Mouse (Mus musculus) liver, adult 2 months (tissue): ENCODE data around the gene Tex19.1.

Experiments used
- CTCF ChIP-seq: fragments of 200-500 bp; IDR thresholded peaks from 2 replicates; pipeline ENCODE4 v1.5.1; 2011; ENCODE audit warnings: low read depth, low read length, control low read depth
- POLR2A ChIP-seq: fragments of 200-500 bp; IDR thresholded peaks from 2 replicates; pipeline ENCODE4 v1.6.1; 2011; ENCODE audit warnings: low read length, control low read depth; ENCODE audit not compliant: insufficient read depth; ENCODE audit errors: extremely low read depth

DNA sequence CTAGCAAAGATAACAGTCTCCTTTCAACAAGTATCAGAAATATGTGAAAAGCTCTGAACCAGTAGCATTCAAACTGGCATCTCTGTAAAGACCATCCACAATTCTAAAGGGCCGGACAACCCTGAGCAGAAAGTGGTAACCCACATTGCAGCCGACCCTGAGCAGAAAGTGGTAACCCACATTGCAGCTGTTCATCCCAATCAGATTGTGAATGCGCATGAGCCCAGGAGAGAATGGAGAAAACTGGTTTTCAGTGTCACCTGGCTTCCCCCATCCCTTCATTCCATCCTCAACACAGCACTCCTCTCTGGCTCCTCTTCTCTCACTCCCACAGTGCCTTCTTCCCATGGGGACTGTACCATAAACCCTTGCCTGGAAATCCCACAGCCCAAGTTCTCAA is 18.5 kb upstream of the Tex19.1 start:
- TF ChIP-seq POLR2A (no peak), CTCF (no peak)
